Mouse (Mus musculus) kidney, adult 11 months (tissue): ENCODE results near the gene Sdk1.

Source experiments
- DNase-seq: peaks from one replicate; pipeline ENCODE4 v3.0.0; 2022

Sdk1 gene

GRCm38 (mm10) chr5:141240841-141241543 lies at the start of gene Sdk1:
Sdk1 (plus strand) TSS chr5:141241490.
- peak; percentile 87 for DNase-seq

GRCm38 (mm10) chr5:141197278-141197677 lies 44.0 kb upstream of the Sdk1 start:
- no peak for DNase-seq

GRCm38 (mm10) chr5:141202276-141203065 lies 38.8 kb upstream of the Sdk1 start:
- no peak for DNase-seq

GRCm38 (mm10) chr5:141207061-141207460 lies 34.2 kb upstream of the Sdk1 start:
- no peak for DNase-seq

GRCm38 (mm10) chr5:141225243-141225642 lies 16.0 kb upstream of the Sdk1 start:
- DNase-seq: no peak

- DNase-seq: no peak
These were observed 7.0 kb upstream of the Sdk1 start for GRCm38 (mm10) chr5:141234326-141234725.

DNA sequence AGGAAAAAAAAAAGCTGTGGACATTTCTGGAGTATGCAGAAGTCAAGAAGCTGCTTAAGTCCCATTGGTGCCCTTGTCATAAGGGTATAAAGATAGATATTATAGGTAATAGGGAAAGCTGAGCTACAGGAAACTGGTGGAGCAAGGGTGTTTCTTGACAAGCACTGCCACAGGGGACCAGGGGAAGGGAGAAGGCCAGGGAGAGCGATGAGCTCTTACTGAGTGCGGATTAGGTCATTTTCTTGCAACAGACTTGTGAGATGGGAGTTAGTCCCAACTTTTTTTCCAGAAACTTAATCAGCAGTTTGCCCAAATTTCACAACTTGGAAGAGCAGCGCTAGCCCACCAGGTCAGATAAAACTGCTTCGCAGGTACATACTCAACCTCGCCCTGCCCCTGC lies 1.9 kb upstream of the Sdk1 start:
- DNase-seq: no peak

GRCm38 (mm10) chr5:141240441-141240840 lies 849 bp upstream of the Sdk1 start:
- no peak for DNase-seq

DNA sequence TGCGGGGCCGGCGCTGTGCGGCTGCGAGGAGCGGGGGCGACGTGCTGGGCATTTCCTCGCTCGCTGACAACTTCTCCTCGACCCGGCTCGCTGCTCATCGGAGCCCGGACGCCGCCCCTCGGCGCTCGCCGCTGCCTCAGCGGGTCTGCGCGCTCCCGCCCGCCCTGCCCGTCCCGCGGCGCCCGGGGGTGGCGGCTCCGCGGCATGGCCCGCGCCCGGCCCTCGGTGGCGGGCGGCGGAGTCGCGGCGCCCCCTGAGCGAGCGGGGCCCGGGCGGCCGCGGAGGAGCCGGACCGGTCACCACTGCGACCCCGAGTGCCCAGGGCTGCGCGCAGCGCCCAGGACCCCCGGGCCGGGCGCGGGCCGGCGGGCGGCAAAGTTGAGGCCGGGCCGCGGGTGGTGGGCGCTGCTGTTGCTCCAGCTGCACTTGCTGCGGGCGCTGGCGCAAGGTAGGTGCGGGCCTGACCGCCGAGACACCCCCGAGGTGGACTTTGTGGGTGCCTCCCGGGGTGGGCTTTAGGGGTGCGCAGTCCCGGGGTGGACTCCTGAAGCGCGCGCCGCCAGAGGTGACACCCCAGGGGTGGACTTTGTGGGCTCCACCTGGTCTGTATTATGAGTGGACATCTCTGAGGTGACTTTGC lies 475 bp downstream of the Sdk1 start:
- peak; percentile 5 for DNase-seq

DNA sequence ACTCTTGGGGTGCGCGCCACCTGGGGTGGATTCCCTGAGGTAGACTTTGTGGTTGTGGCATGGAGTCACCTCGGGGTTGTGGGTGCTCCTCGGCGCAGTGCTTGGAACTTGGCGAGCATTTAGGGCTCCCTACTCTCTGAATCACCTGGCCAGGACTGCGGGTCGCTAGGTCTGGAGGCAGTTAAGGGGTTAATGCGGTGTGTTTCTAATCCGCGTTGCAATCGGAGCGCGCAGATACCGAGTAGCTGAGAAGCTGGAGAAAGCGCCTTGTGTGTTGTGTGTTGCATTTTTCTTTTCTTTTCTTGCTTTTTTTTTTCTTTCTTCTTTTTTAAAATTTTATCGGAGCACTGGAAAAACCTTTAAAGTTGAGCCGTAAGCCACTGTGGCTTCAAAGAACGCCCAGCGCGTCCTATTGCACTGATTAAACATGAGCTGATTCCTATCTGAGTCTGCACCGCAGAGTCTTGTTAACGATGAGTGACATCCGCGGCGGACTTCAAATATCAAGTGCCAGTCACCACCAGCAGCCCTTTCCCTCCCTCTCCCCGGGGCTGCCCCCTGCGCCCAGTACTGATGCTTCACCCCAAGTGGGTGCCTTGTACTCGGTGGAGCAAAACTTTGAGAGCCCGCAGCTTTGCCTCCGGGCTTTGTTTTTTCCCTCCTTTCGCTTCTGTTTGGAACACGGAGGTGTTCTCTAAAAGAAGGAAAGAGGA lies 2.1 kb downstream of the Sdk1 start:
- DNase-seq: no peak

GRCm38 (mm10) chr5:141264253-141264652 lies 23.0 kb downstream of the Sdk1 start:
- no peak for DNase-seq

DNA sequence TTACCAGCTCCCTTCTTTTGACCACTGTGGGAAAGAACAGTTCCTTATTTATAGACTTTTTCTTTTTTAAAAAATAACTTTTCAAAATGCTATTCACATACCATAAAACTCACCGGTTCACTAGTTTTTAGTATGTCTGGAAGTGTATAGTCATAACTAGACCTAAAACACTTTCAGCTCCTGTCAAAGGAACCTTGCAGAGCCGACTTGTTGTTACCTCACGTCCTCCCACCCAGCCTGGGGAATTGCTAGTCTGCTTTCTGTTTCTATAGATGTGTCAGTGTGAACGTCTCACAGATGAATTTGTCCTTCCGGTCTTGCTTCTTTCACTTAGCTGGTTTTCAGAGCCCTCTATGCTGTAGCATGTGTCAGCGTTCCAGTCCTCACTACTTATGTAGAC lies 35.8 kb downstream of the Sdk1 start:
- no peak for DNase-seq

GRCm38 (mm10) chr5:141281751-141282150 lies 40.5 kb downstream of the Sdk1 start:
- no peak for DNase-seq

GRCm38 (mm10) chr5:141289611-141290010 lies 48.3 kb downstream of the Sdk1 start:
- DNase-seq: no peak

DNA sequence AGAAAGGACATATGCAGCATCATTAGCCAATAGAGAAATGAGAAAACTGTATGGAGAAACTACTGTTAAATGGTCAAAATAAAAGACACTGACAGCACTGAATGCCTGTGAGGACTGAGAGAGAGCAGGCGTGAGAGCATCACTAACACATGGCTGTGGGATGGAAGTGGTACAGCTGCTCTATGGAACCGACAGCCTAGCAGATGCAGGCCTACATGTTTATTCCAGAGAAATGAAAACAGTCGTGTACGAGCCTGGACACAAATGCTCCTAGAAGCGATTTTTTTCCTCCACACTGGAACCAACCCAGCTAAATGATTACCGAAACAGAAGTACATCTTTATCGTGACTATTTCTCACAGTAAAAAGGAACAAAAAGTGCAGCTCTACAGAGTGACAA lies 54.0 kb downstream of the Sdk1 start:
- DNase-seq: no peak

GRCm38 (mm10) chr5:141302287-141302694 lies 61.0 kb downstream of the Sdk1 start:
- no peak for DNase-seq

DNA sequence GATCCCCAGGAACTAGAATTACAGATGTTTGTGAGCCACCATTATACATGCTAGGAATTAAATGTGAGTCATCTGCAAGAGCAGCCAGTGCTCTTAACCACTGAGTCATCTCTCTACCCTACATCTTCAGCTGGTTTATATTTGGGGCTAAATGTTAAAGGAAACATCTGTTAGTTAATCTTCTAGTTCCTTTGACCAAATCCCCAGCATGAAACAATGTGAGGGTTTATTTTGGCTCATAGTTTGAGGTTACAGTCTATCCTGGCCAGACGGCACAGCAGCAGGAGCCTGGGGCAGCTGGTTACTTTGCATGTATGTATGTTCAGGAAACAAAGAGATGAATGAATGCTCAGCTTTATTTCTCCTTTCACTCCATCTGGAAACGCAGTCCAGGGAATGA lies 62.5 kb downstream of the Sdk1 start:
- DNase-seq: no peak

DNA sequence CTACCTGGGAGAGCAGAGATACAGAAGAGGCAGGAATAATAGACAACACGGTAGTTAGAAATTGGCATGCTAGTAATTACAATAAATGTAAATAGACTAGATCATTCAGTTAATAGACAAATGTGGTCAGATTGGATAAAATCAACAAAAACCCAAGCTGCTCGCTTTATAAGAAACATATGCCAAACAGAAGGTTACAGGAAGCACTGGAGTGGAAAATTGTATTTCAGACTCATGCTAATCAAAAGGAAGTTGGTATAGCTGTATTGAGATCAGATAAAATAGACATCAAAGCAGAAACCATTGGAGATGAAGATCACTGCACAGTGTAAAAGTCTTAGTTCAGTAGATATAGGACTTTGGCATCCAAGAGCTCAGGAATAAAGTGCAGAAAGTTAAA lies 63.4 kb downstream of the Sdk1 start:
- no peak for DNase-seq

GRCm38 (mm10) chr5:141310641-141311040 lies 69.4 kb downstream of the Sdk1 start:
- DNase-seq: no peak

DNA sequence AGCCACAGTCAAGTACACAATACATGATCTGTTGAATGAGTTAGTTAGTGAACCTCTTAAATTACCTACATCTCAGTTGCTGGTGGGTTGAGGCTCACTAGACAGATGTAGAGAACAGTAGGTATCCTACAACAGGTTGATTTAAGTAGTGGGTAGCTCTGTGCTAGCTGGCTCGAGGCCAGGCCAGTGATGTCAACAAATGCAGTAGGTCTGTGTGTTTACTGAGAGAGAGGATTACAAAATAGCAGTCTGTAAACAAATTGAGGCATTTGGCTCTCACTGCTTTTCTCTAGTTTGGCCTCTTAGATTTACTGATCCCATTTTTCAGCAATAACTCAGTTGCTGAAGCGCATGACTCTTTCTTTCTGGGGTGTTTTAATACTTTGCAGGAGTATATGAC lies 70.5 kb downstream of the Sdk1 start:
- no peak for DNase-seq

- no peak for DNase-seq
These were observed 71.0 kb downstream of the Sdk1 start for GRCm38 (mm10) chr5:141312305-141312704.

DNA sequence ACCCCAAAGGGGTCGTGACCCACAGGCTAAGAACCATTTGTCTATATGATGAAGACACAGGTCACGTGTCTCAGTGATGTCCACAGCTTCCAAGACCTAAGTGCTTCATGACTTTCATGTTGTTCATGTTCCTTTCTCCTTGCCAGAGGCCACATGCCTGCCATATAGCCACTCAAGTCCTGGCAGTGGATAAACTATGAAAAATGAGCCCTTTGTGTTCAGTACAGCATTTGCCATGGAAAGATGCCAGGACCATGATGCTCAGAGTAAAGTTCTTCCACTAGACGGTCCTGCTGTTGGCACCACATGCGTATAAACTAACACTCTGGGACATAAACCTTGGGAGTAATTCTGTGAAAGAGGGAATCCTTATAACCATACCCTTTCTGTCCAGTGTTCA lies 75.8 kb downstream of the Sdk1 start:
- no peak for DNase-seq

DNA sequence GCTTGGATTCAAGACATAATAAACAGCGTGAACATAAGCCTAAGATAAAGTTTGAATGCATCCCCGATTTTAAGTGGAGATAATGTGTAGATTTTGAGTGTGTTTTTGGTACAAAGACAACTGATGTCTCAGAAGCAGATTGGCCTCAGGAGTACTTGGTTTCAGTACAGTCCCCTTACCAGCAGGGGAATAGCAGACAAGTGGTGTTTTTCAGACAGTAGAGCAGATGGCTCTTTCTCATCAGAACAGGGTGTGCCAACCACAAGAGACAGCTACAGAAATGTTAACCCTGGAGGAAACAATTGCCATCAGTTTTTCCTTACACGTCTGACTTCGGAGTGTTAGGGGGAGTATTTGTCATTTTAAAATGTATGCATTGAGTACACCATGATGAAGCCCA lies 83.6 kb downstream of the Sdk1 start:
- DNase-seq: no peak
